Mouse (Mus musculus): ENCODE data around the gene Porcn. TPM values are rescaled to one million over a fixed set of nuclear protein-coding genes. Genes with fewer than 3 reads are reported as not detected.

Gene Porcn
- polyA plus RNA-seq (2012; rRNA removed), result 27.0 and 40.4 TPM in 2 replicates
- polyA plus RNA-seq (2014; fragmentation: Nextera tagmentation; extraction: Ambion mirVana), result 11.6 and 12.7 TPM in 2 replicates

DNA sequence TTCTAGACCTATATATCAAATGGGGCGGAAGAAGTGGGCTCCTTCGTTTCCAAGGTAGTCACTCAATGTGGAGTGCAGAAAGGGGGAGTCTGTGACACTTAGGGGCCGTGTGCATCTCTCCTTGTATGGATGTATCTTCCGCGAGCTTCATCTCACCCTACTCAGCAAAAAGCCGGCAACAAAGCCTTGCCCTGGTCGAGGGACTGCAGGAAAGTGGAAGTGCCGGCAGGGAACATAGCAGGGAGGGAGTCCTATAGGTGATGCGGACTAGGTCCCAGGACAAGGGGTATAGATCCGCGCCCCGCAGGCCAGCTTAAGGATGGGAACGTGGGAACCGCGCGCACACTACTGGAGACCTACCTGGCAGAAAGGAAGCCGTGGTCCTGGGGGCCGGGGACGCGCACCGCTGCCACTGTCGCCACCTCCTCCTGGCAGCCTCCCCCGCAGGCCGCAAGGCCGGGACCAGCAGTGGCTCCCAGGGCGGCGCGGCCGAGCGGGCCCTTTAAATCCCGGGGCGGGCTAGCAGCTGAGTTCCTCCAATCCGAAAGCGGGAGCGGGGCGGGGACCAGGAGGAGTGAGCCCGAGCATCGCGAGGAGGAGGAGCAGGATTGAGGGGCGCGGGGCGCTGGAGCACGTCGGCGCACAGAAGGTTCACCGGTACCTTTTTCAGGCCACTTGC, at the start of gene Porcn:
Gene Porcn (minus strand): TSS at position 511 of the 679 bp plus-strand sequence.
- TF ChIP-seq POLR2A (IDR thresholded peaks at IDR 0.05; ENCODE audit: borderline replicate concordance, extremely low read depth, insufficient read depth, insufficient read length), result 0 out of 2 replicates have a peak, but pooled peaks have one; percentile 19
- Histone ChIP-seq H3K27me3 (ENCODE audit: control insufficient read depth, insufficient read depth, low read length) (no peaks in the 10 kb centered on the region), H3K4me3 (replicated peaks; ENCODE audit: low read length) (peak within 1 kb of the TSS; percentile 50), H3K27ac (replicated peaks; ENCODE audit: low read depth, low read length) (no peak within 1 kb of the TSS), H3K36me3 (ENCODE audit: control insufficient read depth, insufficient read depth, low read length) (no peaks in the 10 kb centered on the region), H3K4me1 (ENCODE audit: control insufficient read depth, insufficient read depth, low read length) (0 out of 2 replicates have a peak, but pooled peaks cover 2% of the 10 kb centered on the region), H3K4me2 (replicated peaks; ENCODE audit: low read depth, low read length, severe bottlenecking) (peak within 1 kb of the TSS; percentile 52), H3K9ac (ENCODE audit: low read depth, low read length, severe bottlenecking) (peak within 1 kb of the TSS; percentile 62), H3K9me3 (ENCODE audit: control insufficient read depth, low read length) (no peaks in the 10 kb centered on the region)
- WGBS, result 15% methylated on average over 29 of the region's 46 CpGs
- DNase-seq (ENCODE audit: low spot score) (peak; percentile 66), ATAC-seq (ENCODE audit: low FRiP score, low read depth) (peak; percentile 96)

DNA sequence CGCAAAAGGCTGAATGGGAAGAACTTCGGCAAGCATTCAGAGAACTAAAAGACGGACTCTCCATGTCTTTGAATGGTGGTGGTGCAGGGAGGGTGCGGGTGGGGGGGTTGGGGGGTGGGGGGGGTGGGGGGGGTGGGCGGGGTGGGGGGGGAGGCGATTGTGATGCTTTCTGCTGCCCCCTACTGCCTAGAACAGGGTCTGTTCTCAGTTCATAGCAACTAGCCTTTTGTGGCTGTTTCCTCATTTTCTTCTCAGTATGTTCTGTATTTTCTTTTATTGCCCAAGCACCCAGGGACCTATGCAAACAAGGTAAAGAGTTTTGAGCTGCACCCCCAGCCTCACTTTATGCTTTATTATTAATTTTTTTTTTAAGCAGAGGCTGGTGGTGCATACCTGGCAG, 49.5 kb upstream of the Porcn start:
- Histone ChIP-seq H3K36me3 (ENCODE audit: control insufficient read depth, insufficient read depth, low read length) (no peaks in the 10 kb centered on the region), H3K9me3 (ENCODE audit: control insufficient read depth, low read length) (no peaks in the 10 kb centered on the region), H3K27ac (replicated peaks; ENCODE audit: low read depth, low read length) (no peak overlapping the region), H3K4me3 (replicated peaks; ENCODE audit: low read length) (no peak overlapping the region), H3K9ac (ENCODE audit: low read depth, low read length, severe bottlenecking) (no peak overlapping the region), H3K4me2 (replicated peaks; ENCODE audit: low read depth, low read length, severe bottlenecking) (no peak overlapping the region), H3K4me1 (ENCODE audit: control insufficient read depth, insufficient read depth, low read length) (no peaks in the 10 kb centered on the region), H3K27me3 (ENCODE audit: control insufficient read depth, insufficient read depth, low read length) (no peaks in the 10 kb centered on the region)
- TF ChIP-seq POLR2A (IDR thresholded peaks at IDR 0.05; ENCODE audit: borderline replicate concordance, extremely low read depth, insufficient read depth, insufficient read length), result no peak
- ATAC-seq (ENCODE audit: low FRiP score, low read depth) (no peak), DNase-seq (ENCODE audit: low spot score) (no peak)
- WGBS, result 47% methylated on average over 3 of the region's 6 CpGs

DNA sequence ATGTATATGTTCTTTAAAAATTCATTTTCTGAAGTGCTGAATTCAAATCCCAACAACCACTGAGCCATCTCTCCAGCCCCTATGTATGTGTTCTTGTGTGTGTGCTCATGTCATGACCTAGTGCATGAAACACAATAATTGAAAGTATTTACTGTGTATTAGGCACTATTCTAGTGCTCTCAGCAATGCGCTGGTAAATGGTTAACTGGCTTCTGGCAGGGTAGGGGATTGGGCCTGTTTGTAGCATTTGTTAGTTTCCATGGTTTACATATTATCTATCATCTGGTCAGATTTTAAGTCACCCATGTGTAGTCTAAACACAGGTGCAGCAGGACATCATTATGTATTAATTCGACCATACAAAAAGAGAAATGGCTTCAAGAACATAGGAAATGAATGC, 47.4 kb upstream of the Porcn start:
- no peaks in the 10 kb centered on the region for H3K36me3 ChIP-seq (ENCODE audit: control insufficient read depth, insufficient read depth, low read length)
- WGBS, result 91% methylated on average over 2 of the region's 2 CpGs
- TF ChIP-seq POLR2A (IDR thresholded peaks at IDR 0.05; ENCODE audit: borderline replicate concordance, extremely low read depth, insufficient read depth, insufficient read length), result no peak
- no peaks in the 10 kb centered on the region for H3K27me3 ChIP-seq (ENCODE audit: control insufficient read depth, insufficient read depth, low read length)
- ATAC-seq (ENCODE audit: low FRiP score, low read depth) (no peak), DNase-seq (ENCODE audit: low spot score) (no peak)
- no peaks in the 10 kb centered on the region for H3K4me1 ChIP-seq (ENCODE audit: control insufficient read depth, insufficient read depth, low read length)
- H3K9me3 ChIP-seq (ENCODE audit: control insufficient read depth, low read length), result no peaks in the 10 kb centered on the region
- H3K9ac ChIP-seq (ENCODE audit: low read depth, low read length, severe bottlenecking), result no peak overlapping the region
- no peak overlapping the region for H3K4me3 ChIP-seq (replicated peaks; ENCODE audit: low read length)
- no peak overlapping the region for H3K4me2 ChIP-seq (replicated peaks; ENCODE audit: low read depth, low read length, severe bottlenecking)
- no peak overlapping the region for H3K27ac ChIP-seq (replicated peaks; ENCODE audit: low read depth, low read length)

DNA sequence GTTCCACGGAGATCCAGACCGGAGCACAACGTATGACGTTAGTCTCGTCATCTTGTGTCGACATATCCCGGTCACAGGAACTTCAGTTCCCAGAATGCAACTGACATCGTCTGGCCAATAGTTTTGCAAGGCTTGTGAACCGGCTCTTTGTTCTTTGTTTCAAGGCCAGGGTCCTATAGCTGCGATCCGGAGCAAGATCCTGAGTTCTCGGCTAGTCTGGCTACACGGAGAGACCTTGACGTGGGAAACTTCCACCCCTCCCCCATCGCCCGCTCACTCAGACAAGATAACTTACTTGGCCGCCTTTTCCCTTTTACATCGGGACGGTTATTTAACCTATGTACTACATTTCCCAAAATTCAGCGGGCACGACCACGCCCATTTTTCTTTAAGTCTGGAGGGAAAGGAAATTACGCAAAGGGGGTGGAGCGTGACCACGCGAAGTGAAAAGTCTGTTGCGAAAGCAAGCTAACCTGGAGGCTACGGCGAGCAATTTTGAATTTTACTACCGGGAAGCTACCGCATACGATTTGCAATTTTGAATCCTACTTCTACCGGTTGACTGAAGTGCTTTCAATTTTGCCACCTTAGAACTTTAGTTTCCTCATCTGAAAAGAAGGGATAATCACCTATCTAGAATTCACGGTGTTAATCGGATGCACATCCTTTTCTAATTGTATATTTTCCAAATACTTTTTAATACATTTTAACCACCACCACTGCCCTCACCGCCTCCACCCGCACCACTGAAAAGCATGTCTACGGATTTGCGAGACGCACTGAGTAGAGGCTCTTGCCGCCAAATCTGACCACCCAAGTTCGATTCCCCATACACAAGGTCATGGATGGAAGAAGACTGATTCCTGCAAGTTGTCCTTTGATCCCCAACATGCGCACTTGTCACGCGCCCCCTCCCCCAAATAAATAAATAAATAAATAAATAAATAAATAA, 46.3 kb upstream of the Porcn start, which contains the start of gene Ftsj1:
Gene Ftsj1 (minus strand): TSS at position 73 of the 952 bp plus-strand sequence.
- DNase-seq (ENCODE audit: low spot score) (peak; percentile 86), ATAC-seq (ENCODE audit: low FRiP score, low read depth) (peak; percentile 97)
- TF ChIP-seq POLR2A (IDR thresholded peaks at IDR 0.05; ENCODE audit: borderline replicate concordance, extremely low read depth, insufficient read depth, insufficient read length), result peak; percentile 49; the same call in 1 of the 2 replicates
- peak within 1 kb of the TSS; percentile 56 for H3K4me2 ChIP-seq (replicated peaks; ENCODE audit: low read depth, low read length, severe bottlenecking)
- H3K27me3 ChIP-seq (ENCODE audit: control insufficient read depth, insufficient read depth, low read length), result no peaks in the 10 kb centered on the region
- peak within 1 kb of the TSS; percentile 72 for H3K27ac ChIP-seq (replicated peaks; ENCODE audit: low read depth, low read length)
- WGBS, result 17% methylated on average over 45 of the region's 45 CpGs
- no peaks in the 10 kb centered on the region for H3K4me1 ChIP-seq (ENCODE audit: control insufficient read depth, insufficient read depth, low read length)
- H3K9ac ChIP-seq (ENCODE audit: low read depth, low read length, severe bottlenecking), result peak within 1 kb of the TSS; percentile 62
- no peaks in the 10 kb centered on the region for H3K36me3 ChIP-seq (ENCODE audit: control insufficient read depth, insufficient read depth, low read length)
- no peaks in the 10 kb centered on the region for H3K9me3 ChIP-seq (ENCODE audit: control insufficient read depth, low read length)
- H3K4me3 ChIP-seq (replicated peaks; ENCODE audit: low read length), result peak within 1 kb of the TSS; percentile 49

DNA sequence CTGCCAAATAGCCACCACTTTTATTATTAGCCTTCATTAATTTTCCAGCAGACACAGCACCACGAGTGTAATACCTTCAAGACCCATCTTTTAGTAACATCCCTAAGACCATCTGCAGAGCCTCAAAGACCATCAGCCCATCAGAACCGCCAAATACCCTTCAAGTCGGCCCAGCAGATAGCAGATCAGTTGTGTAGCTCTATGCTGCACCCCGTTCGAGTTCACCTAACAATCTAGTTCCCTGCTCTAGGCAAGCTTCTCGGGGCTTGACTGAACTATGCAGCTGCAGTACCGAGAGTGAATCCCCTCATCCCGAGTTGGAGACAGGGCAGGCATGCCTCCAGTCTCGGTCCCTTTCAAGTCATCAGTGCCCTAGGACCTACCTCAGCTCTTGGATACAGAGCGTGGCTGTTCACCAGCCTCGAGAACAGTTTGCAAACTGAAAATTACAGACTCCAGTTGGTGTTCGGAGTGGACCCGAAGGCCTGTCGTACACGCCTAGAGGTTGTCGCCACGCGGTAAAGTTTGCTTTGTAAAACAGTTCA, 45.5 kb upstream of the Porcn start:
- Histone ChIP-seq H3K4me2 (replicated peaks; ENCODE audit: low read depth, low read length, severe bottlenecking) (peak overlapping the region; percentile 56), H3K27ac (replicated peaks; ENCODE audit: low read depth, low read length) (no peak overlapping the region), H3K4me3 (replicated peaks; ENCODE audit: low read length) (peak overlapping the region; percentile 49), H3K9me3 (ENCODE audit: control insufficient read depth, low read length) (no peaks in the 10 kb centered on the region), H3K27me3 (ENCODE audit: control insufficient read depth, insufficient read depth, low read length) (no peaks in the 10 kb centered on the region), H3K36me3 (ENCODE audit: control insufficient read depth, insufficient read depth, low read length) (no peaks in the 10 kb centered on the region), H3K4me1 (ENCODE audit: control insufficient read depth, insufficient read depth, low read length) (no peaks in the 10 kb centered on the region), H3K9ac (ENCODE audit: low read depth, low read length, severe bottlenecking) (peak overlapping the region; percentile 62)
- peak; percentile 27; the same call in 1 of the 2 replicates for ATAC-seq (ENCODE audit: low FRiP score, low read depth)
- no peak for TF ChIP-seq POLR2A (IDR thresholded peaks at IDR 0.05; ENCODE audit: borderline replicate concordance, extremely low read depth, insufficient read depth, insufficient read length)
- 19% methylated on average over 18 of the region's 18 CpGs for WGBS
- no peak for DNase-seq (ENCODE audit: low spot score)

All from limb, embryonic 14.5 days (tissue).